Mouse (Mus musculus): Measurements from ENCODE around the gene Ttll5.

The Ttll5 gene

DNA sequence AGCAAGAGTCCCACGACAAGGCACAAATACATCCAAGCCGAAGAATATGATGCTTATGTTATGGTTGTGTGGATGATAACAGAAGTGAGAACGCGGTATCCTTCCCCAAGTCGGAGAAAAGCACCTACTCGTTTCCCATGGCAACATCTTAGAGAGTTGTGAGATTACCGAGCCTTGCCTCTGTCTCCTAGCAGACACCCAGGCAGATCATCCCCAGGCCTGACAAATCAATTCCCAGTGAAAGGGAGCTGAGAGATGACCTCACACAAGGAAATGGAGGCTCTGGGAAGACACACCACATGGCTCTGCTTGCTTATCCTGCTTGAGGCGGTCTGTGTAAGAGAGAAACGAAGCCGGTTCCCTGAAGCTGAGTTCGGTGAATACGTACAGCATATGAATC is 250.2 kb downstream of the Ttll5 start:
- DNase-seq = no peak

DNA sequence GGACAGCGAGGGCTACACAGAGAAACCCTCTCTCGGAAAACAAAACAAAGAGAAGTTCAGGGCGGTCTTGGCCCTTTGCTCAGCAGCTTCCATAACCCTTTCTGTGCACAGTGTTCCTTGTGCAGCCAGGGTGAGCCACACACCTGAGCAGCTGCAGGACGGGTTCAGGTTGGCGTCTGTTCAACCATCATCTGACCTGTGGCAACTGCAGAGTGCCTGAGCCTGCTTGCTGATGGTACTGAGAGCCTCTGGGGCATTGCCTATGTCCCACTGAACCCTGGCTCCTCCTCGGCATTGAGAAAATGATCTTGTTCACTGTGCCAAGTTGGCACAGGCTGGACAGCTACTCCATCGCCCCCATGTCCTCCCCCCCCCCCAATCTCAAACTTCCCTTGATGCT is 250.9 kb downstream of the Ttll5 start:
- DNase-seq = no peak

DNA sequence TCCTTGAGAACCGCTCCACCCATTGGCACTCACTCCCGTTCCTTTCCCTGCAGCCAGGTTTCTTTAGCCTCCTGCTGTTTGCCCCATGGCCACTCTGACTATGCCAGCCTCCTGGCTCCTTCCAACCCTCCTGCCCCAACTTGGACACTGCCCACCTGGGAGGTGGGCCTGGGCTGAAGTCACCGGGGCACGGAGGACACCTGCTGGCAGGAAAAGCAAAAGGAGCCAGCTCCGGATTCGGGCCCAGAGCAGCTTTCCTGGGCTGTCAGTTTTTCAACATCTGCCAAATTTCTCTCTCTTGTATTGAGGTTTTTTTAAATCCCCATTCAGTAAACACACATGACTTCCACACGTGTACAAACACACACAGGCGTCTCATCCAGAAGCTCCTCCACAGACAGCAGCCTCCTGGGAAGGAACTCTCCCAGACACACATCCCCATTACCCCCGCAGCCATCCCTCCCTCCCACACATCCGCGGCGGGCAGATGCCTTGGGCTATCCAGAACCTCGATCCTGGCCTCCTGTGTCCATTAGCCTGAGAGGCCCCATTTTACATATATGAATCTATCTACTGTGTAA is 252.0 kb downstream of the Ttll5 start:
- peak; percentile 73 for DNase-seq

DNA sequence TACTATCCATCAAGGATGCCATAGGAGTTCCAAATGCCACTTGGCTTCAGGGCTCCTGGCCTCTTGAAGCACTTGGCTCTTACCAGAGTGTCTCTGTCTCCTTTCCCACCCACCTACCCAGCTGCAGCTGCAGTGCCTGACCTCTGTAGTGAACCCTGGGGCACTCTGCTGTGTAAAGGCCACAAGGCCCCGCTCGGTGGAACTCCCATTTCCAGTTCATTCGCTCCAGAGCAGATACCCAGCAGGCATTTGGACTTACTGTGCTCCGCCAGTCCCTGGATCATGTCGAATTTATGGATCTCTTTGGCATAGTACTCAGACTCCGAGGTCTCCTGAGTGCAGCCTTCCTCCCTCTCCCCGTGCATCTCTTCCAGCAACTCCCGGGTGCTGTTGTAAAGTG is 252.9 kb downstream of the Ttll5 start:
- DNase-seq = no peak

DNA sequence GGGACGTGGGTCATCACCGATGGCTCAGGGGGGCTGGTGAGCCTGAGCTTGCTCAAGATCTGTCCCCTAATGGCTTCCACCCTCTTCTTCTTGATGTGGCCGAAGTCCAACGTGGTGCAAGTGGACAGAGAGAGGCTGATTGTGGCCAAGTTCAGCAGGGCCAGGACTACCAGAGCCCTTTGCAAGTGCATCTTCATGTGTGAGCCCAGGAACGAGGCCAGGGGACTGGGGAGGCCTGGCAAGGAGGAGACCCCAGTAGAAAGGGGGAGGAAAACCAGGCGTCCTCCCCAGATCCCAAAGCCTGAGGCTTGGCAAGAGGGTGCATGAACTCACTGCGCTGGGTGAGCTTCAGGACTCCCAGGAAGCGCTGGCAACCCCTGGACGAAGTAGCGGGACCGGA is 253.3 kb downstream of the Ttll5 start:
- peak; percentile 55 for DNase-seq

DNA sequence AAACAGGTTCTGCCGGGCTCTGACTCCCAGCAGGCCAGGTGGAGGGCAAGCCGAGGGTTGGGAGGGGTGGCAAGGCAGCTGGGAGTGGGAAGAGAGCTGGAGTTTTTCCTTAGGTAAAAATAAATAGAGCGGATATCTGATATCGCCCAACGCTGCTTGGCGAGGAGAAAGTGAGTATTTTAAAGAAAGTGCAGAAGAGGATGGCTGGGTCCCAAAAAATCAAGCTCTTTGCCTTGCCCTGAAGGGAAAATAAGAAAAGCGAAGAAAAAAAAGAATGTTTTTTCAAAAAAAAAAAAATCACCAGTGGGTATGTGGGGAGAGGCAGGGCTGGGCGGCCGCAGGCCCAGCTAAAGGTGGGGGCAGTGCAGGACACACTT is 253.7 kb downstream of the Ttll5 start:
- DNase-seq = no peak

DNA sequence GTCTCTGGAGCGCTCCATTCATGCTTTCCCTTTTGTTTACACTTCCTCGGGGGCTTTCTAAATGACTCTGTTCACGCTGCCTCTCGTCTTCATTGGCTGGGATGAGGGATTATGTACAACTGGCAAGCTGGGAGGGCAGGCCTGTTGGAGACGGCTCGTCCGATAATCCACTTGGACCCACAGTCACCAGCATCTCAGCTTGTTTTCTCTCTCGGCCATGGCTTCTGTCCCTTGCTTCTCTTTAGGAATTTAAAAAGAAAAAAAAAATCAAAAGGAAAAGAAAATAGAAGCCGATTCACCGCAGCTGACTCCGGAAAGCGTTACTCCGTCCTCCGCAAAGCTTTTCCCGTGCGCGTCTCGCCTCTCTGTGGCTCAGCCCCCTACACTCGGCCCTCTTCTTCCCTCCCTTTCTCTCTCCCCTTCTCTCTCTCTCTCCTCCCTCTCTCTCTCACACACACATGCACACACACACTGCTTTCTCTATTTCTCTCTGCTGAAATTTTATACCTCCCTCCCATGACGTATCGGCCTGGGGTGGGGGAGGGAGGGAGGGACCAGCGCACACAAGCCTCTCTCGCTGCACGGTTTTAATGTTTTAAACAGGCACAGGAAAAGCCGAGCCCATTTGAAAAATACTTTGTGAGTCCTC is 254.2 kb downstream of the Ttll5 start, which contains the start of gene Tgfb3:
Tgfb3 (minus strand) TSS at position 489 of the 649 bp plus-strand sequence.
- no peak for DNase-seq

DNA sequence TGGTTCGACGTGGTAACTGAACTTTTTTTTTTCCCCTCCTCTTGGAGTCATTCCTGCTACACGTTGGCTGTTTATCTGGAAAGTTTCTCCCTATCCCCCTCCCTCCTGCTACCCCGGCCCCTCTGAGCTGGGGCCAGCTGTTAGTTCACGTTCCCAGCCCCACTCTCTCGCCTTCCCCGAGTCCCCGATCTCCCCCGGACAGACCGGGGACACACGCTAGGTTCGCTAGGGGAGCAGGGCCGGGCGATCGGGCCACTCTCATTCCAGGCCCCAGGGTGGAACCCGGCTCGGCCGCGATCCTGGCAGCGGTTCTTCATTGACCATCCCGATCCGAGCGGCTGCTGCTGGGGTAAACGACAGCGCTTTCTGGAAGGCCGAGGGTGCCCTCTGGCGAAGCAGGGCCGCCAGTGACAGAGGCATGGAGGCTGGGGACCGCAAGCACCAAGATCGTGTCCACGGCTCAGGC is 254.8 kb downstream of the Ttll5 start:
- peak; percentile 96 for DNase-seq

DNA sequence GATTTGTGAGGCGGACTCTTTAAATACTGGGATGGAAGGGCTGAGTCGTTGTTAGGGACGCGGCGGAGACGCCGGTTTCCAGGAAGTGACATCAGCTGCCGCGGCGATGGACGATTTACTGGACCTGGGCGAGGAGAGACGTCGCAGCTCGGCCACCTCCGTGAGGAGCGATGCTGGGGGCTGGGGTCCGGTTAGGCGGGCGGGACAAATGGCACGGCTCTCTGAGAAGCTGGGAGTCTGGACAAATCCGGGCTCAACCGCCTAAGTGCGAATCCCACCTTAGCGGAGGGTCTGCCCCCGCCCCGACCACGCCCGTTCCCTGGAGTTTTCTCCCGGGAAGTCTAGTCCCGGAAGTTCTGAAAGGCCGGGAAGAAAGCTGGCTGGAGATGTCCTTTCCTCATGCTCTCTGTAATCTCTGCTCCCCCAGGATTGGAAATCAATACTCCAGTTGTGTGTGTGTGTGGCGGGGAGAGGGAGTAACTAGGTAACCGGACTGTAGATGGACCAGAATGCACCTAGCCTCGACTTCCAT is 258.1 kb downstream of the Ttll5 start, which contains the start of gene Ift43:
Ift43 (plus strand) TSS at position 61 of the 532 bp plus-strand sequence.
- DNase-seq = peak; percentile 80

DNA sequence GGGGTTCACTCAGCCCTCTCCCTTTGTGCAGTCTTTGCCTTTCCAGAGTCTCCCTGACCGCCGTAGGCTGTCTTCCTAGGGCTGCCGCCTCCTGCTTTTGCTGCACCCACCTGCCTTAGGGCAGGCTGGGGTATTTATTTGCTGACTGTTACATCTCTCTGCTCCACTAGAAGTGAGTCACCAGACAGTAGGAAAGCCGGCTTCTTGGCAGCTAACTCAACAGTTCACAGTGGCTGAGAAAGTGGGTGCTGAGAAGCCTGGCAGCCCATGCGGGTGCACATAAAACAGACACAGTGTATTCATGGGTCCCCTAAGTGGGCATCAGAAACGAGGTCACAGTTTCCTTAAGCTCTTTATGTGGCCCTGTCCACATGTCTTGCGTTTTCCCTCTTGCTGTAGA is 261.4 kb downstream of the Ttll5 start:
- DNase-seq = no peak

DNA sequence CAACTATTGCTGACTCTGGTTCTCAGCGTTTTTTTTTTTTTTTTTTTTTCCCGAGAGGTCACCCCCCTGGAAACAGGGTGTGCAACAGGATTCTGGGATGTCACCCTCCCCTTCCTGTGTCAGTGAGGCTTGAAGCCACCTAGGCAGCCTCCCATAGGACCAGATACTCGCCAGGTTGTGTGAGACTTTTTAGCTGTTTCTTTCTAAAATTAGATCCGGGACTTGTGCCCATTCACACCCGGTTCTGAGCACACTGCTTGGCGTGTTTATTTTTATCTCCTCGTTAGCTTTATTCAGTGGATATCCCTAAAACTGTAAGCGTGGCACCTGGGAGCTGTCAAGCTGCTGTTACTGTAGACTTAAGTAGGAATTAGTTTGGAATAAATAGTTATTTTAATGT is 262.1 kb downstream of the Ttll5 start:
- DNase-seq = no peak

DNA sequence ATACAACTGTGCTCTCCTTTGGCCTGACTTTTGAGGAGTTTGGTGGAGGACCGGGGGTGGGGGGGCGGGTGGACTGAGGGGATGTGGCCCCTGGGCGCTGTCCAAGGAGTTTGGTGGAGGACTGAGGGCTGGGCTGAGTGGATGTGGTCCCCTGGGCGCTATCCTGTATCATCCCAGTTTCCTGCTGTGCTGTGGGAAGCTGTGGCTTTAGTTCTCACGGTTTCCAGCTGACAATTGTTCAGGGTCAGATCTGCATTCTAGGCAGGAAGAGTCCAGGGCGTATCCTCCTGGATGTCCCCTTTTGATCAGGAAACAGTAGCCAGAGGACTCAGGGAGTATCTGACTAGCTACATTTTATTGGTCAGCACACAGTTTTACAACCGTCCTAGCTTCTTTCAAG is 263.6 kb downstream of the Ttll5 start:
- DNase-seq = no peak

DNA sequence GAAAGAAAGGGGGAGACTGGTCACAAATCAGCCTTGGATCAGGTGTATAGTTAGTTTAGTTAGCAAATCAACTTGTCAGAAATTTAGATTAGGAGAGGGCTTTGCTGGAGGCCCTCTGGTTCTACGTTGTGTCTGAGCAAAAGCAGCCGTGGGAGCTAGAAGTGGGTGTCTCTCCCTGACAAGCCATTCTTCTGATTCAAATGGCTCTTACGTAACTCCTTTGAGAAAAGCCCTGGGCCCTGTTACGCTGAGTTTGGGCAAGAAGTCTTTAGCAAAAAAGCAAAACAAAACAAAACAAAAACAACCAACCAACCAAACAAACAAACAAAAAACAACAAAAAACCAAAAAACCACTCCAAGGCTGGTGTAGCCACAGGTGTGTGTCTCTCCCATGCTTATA is 266.3 kb downstream of the Ttll5 start:
- DNase-seq = no peak

DNA sequence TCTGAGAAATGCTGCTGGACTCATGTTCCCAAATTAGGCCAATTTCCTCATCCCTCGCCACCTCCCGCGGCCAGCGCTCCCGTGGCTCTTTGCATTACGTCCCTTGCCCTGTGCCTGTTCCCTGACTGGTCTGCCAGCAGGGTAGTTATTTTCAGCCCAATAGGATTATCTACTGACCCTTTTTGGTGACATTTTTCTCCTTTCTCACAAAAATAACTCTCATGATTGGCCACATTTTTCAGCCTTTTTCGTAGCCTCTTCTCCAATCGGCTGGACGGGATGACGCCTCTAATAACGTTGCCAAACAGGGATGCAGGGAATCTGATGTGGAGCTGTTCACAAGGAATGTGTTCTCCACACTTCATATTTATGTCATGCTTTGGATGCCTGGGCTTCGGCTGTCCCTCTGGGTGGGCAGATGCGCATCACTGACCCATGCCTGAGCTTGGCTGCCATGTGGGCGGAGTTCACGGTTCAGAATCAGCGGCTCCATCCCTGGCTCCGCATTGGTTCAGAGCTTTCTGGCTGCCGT is 267.2 kb downstream of the Ttll5 start:
- DNase-seq = peak; percentile 54

DNA sequence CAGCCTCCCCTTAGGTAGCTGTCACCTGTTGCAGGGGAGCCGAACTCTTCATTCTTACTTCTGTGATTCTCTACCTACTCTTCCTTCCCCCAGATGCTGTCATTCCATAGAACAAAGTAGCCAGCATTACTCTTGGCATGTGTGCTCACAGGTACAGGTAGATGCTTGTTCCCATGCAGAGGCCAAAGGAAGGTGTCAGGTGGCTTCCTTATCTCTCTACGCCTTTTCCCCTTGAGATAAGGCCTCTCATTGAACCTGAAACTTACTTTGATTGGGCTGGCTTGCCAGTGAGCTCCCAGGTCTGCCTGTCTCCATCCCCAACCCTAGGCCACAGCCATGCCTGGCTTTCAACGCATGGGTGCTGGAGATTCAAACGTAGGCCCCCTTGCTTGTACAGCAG is 269.6 kb downstream of the Ttll5 start:
- DNase-seq = no peak

DNA sequence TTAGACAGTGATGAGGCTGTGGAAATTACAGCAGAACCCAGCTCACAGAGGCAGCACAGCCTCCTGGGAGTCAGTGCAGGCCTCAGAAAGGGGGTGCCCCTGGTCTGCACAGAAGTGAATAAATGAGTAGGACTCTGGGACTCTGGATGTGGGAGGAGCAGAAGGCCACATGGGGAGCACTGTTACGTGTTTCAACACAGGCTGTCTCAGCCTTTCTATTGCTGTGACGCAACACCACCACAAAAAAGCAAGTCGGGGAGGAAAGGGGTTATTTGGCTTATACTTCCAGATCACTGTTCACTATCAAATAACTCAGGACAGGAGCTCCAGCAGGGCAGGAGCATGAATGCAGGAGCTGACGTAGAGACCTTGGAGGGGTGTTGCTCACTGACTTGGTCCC is 271.3 kb downstream of the Ttll5 start:
- no peak for DNase-seq

DNA sequence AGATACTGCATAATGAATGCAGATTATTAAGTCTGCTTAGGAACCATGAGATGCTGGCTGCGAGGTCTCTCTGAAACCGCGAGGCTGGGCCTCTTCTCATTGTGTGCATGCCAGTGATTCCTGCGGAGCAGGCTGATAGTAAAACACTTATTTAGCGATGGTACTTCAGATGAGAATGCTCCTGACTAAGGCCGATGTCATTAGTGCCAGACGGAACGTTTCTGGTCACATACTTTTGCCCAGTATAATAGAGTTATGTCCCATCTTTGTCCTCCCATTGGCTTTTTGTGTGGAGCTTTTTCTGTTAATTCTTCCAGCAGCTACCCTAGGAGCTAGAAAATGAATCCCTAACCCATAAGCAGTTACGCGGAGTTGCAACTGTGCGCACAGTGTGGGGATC is 273.3 kb downstream of the Ttll5 start:
- no peak for DNase-seq

DNA sequence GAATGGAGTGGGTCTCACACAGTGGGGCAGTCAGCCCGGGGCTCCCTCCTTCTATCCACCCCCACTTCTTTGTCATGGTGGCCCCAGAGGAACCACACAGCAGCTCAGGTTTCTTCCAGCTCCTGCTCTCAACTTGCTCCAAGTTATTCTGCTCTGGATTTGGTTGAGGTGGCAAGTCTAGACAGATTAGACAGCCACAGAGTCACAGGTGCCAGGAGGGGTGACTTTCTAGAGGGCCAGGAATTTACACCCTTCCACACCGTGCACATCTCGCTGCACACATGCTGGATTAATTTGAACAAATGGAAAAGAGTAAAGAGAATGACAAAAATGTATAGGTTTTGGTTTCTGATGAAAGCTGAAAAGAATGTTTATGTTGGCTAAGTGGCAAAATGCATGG is 276.3 kb downstream of the Ttll5 start:
- DNase-seq = no peak

DNA sequence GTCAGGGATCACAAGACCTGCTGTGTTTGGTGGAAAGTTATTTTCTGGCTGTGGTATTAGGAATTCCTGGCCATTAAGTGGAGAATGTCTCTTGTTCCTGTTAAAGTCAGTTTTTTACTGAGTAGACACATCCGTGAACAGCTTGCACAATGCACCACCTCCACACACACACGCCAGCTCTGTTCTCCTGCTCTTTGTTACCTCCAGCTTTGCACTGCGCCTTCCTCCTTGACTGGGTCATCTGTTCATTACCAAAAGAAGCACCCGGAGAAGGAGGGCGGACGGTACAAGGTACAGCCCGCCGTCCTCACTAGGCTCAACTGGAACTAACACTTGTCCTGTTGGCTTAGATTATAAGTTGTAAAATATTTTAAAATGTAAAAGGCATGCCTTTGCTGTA is 278.2 kb downstream of the Ttll5 start:
- DNase-seq = no peak

DNA sequence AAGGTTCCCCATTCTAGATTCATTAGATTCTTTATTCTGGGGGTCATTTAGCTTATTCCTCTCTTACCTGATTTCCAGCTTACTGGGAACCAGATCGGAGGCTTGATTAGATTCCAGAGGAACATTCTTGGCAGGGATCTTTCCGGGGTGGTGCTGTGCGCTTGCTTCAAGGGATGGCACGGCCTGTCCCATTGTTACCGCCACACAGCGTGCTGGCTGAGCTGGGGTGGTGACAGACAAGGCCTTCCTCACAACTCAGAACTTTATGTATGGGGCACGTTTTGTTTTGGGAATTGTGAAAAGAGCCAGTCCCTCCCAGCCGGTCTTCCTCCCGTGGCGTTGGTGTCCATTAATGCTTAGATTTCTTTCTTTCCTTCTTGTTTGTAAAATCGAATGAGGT is 278.9 kb downstream of the Ttll5 start:
- DNase-seq = no peak

DNA sequence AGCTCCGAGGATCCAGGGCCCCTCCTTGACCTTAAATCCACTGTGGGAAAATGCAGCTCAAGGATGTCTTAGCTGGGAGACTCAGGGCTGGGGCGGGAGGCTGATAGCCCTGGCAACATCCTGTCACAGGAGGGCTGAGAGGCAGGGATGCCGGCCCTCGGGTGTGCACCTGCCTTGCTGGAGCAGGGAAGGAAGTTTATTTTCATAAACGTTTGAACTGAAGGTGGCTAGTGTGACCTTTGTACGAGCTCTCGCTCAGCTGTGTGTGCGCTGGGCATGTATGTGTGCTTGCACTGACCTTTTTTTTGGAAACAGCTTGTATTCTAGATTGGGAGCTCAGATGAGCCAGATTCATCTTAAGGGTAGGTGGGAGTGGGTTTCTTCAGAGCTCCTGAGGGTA is 279.4 kb downstream of the Ttll5 start:
- no peak for DNase-seq

DNA sequence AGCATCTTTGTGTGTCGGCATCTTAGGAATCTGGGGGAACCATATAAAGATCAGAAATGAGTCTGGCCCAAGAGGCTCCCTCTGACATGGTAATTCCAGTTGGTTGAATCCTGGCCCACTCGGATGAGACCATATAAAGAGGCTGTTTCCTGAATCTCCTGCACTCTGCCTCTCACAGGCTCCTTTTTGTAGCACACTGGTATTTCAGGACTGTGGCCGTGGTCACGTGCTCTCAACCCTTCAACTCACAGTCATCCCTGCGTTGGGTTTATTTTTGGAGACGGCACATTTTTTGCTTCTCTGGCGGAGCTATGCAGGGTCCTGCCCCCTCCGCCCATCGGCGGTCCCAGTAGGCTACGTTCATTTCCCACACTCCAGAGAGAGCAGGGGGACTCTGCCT is 279.8 kb downstream of the Ttll5 start:
- no peak for DNase-seq

DNA sequence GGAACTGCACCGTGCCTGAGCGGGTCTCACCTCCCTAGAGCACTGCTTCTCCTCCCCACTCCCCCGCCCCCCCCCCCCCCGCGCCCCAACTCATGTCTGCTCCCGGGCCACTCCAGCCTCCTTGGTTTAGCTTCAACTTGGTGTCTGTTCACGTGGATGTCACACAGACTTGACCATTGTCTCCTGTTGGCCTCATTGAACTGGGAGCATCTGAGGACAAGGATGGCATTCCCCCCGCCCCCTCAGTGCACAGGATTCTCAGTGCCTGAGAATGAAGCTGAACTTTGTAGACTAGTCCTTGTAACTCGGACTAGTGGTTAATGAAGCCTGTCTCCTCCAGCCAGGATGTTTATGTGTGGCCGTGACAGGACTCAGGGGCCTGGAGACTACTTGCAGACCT is 281.1 kb downstream of the Ttll5 start:
- no peak for DNase-seq

DNA sequence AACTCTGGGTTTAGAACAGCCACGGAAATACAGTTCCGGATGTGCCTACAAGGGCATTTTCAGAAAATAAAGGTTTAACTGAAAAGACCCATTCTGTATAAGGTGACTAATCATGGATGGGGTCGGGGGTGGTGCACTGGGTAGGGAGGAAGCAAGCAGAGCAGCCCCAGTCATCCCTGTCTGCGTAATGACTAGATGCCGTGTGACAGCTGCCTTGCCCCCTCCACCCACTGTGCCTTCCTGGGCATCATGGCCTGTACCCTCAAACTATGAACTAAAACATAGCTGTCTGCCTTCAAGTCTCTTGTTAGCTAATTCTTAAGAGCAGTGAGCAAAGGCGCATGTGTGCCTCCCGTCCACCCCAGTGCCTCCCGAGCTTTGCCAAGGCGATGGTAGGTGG is 281.6 kb downstream of the Ttll5 start:
- no peak for DNase-seq

DNA sequence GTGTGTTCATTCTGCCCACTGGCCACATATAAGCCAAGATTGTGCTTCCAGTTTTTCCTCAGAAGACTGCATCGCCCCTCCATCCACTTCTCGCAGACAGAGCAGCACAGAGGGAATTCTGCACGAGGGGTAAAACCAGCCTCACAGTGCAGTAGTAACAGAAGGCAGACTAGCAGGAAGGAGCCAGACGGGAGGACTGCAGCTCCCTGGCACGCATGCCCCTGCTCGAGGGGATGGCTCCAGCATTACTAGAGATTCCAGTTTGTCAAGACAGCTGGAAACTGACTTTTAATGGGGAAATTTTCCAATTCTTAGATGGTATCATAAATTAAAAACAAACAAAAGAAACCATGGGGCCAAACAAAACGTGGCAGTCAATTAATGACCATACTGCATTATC is 283.2 kb downstream of the Ttll5 start:
- DNase-seq = no peak

Data from cerebellum, adult 8-10 months (tissue).